Mouse (Mus musculus): ENCODE data around the gene Kcnk10.

Gene Kcnk10

DNA sequence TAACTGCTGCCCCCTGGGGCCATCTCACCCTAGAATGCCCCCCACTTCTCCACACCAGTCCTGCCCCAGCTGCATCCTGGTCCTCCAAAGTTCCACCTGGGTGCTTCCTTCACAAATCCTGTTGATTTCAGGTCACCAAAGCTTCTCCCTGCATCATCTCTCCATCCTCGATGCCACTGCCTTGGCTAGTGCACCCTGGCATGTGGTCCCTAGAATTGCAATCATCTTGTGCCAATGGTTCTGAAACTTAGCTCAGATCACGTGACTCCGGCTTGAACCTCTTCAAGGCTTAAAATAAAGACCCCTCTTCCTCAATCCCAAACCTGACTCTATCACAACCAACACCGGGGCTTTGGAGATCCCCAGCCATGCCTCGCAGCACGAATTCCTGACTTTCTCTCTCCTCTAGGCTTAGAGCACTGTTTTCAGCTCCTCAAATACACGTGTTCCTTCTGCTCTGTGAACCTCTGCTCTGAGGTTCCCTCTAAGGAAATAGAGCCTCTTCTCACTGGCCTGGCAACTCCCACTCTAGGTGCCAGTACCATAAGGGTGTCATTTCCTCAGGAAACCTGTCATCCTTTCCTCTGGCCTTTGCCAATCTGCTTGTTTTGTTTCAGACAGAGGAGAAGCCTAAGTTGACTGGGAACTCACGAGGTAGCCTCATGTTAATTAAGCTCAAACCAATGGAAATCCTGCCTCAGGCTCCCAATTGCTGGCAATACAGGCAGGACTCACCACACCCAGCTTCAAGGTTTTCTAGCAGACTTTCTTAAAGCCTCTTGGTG lies 6.0 kb downstream of the Kcnk10 start:
- no peak for DNase-seq

DNA sequence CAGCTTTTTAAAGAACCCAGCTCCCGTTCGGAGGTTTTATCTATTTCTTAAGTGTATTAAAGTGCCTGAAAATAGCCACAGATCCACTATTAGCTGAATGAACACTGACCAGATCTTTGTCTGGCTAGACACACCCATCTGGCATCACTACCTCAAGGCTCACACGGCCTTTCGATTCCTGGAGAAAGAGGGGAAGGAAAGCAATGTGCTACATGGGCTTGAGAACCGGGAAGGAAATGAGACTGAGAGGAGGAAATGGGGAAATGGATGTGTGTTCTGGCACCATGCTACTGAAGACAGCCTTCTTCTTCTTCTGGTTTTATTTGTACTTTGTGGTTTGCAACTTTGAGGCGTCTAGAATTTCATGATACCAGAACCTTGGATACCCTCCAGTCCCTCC lies 8.7 kb downstream of the Kcnk10 start:
- no peak for DNase-seq

DNA sequence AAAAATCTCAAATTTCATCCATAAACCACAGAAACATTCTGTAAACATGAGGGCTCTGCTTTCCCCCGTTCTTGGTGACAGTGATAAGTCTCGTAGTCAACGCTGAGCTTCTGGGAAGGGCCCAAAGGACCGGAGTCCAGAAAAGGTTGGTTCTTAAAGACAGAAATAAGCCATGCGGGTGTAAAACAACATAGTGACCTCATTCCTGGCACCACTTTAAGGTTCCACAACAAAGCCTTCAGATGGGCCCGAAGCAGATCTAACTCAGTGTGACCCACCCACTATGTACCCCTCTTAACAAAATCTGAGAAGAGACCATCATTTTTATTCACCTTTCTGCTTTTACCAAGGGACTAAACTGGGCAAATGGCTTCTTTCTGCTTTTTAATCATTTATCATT lies 10.2 kb downstream of the Kcnk10 start:
- no peak for DNase-seq

DNA sequence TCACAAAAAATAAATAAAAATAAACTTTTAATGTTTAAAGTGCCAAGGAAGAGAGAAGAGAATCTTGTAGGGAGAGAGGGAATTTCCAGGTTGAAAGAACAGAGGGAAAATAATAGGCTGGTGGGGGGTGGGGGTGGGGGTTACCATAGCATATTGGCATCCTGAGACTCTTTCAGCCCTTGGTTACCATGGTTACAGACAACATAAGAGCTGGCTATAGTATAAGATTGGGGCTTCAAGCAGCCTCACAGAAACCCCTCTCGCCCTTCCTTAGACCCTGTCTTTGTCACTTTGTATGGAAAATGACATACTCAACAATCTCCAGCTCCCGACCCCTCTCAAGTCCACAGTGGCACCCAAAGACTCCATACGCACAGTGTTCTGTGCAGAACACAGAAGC lies 13.7 kb downstream of the Kcnk10 start:
- DNase-seq, result no peak

DNA sequence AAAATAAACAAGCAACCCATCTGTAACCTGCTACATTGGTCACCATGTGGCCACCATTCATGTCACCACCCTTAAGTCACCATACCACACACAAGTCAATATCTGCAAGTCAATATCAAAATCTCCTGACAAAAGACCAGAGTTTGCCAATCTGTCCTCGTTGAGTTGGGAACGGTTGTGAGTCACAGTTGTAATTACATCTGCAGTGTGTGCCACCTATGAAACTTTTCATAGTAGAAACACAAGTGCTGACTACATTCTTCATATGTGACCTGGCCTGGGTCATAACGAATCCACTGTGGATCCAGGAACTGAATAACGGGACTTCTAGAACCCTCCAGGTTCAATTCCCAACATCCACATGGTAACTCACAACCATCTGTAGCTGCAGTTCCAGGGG lies 14.8 kb downstream of the Kcnk10 start:
- DNase-seq, result no peak

DNA sequence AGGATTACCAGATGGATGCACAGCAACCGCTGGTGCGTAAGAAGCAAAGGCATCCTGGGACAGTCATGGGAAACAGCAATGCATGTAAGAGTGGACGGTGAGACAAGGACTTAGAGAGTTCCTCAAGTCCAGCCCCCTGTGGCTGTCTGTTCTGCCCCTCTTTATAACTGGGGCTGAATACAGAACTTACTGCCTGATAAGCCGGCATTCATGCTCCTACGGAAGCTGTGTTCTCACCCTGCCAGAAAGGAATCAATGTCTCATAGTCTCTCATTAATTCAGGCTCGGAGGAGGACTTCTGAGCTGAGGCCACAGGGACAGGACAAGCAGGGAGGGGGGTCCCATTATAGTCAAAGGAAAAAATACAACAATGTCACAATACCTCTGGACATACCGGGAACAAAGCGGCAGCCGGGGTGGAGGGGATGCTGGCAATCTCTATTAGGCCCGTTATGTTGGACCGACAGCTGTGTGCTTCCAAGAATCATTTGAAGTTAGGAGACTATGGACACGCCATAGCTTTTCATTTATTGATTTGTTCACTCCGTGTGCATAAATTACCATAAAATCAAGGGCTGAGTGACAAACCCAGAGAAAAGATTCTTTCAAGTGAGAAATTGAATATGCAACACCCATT lies 15.7 kb downstream of the Kcnk10 start:
- no peak for DNase-seq

DNA sequence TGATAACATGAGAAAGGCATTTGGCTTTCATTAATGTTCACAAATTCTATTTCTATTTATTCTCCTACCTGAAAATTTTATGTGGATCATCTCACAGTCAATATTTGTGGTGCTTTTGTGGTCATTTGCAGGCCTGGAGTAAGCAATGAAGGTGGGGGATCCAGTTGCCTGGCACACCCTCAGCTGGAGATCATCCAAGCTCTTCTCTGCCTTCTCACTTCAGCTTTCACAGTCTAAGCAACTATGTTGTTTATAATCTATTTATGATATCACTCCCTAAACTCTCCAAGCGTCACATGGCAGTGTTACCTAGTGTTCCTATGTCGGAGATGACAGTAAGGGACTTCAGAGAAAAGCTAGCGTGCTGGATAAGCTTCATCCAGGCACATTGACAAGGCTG lies 18.1 kb downstream of the Kcnk10 start:
- no peak for DNase-seq

DNA sequence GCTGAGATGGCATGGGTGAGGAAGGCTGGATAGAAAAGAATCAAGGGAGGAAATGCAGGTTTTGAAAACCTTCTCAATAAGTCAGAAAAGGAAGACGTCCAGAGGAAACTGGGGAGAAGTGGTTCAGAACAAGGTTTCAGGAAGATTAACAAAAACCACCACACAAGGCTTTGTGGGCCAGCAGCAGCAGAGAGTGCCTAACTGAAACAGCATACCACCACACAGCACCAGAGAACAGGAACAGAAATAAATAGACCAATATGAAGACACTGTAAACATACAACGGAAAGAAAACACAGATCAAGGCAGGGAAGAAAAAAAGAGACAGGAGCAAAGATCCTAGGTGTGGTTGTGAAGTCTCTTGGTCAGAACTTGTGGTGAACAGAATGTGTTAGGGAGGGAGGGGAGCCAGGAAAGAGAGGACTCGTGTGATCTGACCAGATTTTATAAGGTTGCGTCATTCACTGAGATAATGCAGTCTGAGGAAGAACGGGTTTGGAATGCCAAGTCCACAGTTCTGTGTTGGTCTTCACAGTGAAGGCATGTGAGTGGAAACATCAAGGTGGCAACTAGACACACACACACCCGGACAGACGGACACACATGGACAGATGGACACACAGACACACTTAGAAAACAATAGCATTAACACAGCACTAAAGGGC lies 21.0 kb downstream of the Kcnk10 start:
- no peak for DNase-seq

DNA sequence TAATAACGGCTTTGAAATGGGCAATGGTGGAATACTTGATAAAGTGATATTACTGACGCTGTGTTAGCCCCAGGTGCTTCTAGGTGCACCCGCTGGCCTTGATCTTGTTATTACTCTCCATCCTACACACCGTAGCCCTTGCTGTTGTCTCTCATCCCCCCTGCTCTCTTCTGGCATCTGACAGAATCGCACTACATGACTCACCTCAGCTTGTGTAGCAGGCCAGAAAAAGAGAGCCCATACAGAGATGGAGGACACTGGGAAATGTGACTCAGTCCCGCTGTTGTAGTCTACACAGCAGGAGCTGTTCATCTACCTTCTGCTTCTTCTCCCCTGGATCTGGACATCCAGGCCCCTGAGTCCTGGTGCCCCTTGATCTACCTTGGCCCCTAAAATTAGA lies 28.1 kb downstream of the Kcnk10 start:
- DNase-seq, result no peak

DNA sequence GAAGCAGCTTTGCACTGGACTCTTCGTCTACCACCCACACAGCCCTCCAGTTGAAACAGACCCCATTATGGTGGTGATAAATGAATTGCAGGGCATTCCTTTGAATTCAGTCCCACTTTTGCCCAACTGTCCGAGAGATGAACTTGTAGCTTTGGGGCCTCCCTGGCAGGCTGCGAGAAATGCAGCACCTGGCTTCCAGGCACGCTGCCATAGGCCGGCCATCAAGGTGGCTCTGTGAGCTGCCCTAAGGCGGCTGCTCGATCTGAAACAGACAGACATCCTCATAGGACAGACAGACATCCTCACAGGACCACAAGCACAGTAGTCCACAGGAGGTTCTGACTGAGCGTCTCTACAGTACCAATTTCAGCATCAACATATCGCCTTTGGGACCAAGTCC lies 30.0 kb downstream of the Kcnk10 start:
- DNase-seq, result no peak

DNA sequence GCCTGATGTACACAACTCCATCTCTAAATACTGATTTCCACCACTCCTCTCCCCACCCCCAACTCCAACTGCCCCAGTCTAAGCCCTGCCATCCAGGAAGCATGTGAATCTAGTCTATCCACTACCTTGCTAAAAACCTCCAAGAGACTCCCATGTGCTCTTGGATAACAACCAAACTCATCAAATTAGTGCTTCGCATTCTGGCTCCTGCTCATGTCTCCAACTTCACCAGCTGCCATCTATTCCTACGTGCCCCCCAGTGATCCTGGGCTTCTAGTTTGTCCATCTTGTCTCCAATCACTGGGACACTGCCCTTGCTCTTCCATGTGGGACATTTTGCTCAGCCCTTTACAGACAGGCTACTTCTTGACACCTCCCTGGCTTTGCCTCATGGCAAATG lies 32.2 kb downstream of the Kcnk10 start:
- no peak for DNase-seq

DNA sequence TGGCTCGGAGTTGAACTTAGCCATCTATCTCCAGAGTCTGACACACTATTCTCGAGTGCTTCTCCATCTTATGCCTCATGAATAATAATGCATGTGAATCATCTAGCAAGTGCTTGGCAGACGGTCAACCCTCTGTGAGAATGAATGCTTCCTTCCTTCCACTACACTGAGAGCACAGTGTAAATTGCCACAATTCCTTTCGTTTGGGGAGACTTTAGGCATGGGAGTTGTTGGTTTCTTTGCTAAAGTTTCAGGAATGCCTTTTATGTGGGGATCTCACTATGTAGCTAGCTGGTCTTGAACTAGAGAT lies 32.9 kb downstream of the Kcnk10 start:
- DNase-seq, result no peak

DNA sequence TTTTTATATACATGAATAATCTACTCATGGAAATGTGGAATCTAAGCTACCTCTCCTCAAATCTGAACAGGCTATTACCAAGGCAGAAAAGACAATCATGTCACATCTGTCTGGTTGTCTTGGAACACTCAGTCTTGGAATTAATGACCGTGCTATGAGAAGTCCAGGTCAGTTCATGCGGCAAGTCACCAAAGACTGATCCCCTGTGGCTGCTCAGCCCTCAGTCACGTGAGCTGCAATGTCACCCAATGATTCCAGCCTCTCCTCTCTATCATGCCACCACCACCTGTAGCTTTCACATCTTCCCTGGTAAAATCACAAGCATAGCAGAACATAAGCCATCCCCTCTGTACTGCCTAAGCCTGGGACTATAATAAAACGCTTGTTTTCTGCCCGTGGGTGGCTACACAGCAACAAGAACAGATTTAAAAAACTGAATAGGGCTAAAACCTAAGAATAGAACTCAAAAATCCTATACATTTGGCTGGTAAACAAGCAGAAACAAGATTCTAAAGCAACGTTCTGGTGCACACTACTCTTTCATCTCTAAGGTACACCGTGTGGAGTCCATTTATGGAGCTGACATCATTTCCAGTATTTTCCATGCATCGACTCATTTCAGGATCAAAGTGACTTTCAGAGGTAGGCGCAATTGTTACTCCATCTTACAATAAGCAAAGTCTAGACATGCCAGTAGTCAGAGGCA lies 33.4 kb downstream of the Kcnk10 start:
- no peak for DNase-seq

DNA sequence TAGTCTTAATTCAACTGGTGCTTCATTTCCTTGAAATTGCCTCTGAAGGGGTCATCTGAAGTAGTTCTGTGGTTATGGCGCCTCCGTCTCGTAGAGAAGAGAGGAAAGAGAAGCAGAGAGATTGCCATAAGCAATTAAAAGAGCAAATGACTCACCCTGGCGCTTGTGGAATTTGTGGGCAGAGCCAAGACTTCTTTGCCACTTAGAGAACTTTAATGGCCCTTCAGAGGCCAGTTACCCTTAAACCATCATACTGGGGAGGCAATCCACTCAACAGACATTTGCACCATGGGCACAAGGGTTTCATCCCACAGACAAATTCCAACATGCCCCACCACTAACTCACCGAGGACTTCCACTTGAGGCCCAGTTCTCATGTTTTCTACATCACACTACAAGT lies 41.4 kb downstream of the Kcnk10 start:
- DNase-seq, result no peak

DNA sequence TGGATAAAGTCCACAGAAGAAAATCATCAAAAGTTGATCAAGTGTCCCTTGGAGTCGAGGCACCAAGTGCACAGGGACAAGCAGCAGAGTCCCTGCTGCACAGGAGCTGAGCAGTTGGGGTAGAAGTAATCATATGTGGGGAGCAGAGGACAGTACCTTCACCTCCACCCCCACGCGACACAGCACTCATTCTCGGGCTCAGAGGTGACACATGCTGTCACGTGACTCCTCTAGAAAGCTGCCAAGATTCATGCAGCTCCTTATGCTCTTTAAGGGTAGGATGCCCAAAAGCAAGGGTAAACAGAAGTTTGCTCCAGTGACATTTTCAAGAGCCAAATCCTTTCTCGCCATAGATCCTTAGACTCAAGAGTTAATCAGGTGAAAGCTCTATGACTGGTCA lies 42.1 kb downstream of the Kcnk10 start:
- DNase-seq, result no peak

DNA sequence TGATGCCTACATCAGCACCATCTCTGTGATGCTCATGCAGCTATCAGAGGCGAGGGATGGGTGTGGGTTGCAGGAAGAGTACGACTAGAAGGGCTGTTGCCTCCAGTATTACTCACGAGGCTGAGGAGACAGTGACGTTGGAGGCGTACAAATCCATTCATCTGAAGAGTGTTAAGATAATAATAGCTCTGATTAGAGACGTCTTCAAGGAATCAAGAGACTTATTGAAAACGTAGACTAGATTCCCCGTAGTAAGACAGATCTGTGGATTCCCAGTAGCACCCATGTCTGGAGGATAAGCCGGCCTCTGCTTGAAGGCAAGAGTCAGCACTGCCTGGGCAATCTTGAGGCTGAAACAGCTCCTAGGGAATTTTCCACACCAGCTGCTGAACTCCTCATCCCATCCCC lies 42.6 kb downstream of the Kcnk10 start:
- DNase-seq, result no peak

DNA sequence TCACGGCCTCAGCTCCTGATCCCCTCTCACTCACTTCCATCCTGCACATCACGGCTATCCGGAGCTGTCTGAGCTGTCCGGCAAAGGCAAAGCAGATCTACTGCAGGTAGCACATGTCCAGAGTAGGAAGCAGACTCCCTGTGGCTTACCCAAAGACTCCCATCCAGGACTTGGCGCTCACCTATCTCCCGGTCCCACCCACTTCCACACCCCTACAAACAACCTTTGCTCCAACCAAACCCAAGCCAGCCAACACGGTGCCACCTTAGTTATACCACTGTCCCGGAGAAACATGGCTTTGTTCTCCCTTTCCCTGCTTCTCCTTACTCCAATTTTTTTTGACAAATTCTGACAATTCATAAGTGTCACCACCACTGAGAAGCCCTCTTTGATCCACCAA lies 49.5 kb downstream of the Kcnk10 start:
- DNase-seq, result no peak

DNA sequence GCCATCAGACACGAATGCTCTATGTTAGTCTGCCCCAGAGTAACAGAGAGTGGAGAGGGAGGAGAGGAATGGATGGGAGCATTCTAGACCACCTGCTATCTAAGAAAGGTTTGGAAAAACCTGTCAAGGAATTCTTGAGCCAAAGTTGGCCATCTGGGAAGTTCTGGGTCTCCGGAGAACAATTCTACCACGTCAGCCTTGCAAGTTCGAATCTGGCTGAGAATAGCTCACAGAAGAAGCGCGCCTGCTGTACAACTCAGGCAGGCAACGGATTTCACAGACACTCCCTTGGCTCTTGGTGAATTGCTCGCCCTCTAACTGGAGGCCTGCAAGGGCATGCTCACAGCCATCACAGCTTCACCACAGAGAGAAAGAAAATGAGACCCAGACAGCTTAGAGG lies 52.7 kb downstream of the Kcnk10 start:
- DNase-seq, result no peak

DNA sequence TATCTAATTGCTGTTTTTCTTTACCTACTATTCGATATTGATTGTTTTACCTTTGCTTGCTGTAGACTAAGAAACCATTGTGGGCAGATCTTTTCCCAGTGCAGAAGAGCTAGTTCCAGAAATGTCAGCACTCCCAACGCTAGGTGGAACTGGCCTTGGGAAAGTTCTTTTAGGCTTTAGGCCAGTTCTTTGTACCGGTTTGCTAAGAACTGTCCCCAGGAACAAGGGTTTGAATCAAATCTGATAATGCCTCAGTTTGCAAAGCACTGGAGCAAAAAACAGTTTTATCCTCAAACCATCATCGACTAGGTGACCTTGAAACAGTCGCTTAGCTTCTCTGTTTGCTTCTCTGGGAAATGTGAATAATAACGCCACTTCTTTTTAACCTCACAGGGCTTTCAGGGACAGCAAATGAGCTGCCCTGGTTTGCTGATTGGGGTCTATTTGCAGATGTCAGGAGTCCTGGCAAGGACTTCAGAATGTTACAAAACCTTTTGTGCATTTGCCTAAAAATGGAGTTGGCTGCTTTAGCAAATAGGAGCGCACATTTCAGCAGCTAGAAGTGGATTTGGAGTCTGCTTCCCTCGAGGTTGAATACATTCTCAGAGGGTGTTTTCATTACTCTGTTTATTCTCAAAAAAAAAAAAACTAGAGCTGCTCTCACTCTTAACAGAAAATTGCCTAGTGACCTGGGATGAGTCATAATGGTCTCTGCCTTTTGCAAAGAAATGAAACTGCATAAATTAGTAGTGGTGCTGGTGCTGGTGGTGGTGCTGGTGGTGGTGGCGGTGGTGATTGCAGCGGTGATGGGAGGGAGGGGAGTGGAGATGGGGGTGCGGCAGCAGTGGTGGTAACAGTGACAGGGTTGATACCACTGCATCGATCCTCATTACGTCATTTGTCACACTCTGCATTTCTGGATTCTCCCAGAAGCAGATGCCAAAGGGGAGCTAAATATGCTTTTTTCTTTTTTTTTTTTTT lies 53.5 kb downstream of the Kcnk10 start:
- DNase-seq, result no peak

DNA sequence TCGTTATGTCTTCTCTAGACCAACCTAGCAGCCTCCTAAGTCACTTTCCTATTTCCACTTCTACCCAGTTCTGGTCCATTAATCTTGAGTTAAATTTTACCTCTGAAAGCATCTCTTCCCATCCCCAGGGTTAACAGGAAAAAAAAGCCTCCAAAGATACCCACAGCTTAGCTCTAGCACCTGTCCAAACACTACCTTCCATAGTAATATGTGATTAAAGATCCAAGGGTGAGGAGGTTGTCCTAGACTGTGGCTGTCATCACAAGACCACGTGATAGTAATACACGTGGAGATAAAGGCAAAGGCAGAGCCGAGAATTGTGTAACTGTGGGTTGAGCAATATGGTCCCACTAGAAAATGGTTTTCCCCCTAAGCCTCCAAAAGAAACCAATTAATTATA lies 56.8 kb downstream of the Kcnk10 start:
- no peak for DNase-seq

DNA sequence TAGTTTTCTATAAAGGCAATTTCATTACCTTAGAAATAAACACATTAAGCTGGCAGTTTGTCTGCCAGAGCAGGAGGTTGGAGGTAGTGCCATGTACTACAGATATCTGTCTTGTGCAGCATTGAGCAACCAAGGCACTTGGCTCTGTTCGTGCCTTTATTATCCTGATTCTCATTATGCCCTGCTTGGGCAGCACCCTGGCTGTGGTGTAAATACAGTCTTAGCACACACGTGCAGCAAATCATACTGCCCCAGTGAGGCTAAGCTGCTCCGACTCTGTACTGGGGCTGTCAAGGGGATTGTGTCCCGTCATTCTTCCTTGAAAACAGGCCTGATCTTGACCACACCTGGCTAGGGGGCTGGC lies 57.6 kb downstream of the Kcnk10 start:
- no peak for DNase-seq

DNA sequence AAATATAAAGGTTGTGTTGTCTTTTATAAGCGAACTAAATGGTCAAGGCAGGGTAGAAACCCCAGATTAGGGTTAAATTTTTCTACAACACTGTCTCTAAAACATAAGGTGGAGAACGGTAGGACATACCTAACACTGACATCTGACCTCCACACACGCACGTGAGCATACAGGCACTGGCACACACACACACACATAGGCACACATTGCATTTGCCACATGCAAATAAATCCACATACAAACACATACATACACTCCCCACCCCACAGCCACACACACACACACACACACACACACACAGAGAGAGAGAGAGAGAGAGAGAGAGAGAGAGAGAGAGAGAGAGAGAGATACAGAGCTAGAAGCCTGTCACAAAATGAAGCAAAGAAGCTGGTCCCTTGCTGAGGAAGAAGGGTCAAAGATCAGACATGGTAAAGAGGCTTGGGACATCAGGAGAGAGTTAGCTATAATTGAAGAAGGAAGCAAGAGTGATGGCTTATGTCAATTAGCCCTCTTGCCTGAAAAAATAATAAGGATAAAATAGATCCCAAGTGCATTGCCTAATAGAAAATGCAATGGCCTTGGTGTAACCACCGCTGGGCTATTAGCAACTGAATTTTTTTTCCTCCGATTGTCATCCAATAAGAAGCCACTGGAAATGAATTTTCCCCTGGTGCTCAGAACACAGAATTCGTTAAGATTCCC lies 58.1 kb downstream of the Kcnk10 start:
- no peak for DNase-seq
